Mouse (Mus musculus) kidney, embryonic 15.5 days (tissue): ENCODE measurements around the gene Cyld. TPM values are rescaled to one million over a fixed set of nuclear protein-coding genes. Genes with fewer than 3 reads are reported as not detected.

Experiments used
- ATAC-seq: fragments of 200-750 bp; cut with Nextera tagmentation; replicated peaks from 2 replicates; pipeline ENCODE4 v1.8.0; 2017; ENCODE audit warnings: moderate TSS enrichment; ENCODE audit not compliant: low FRiP score
- H3K27ac ChIP-seq: fragments of 300-500 bp; sonication (generic); 2 replicates; pipeline ENCODE4 v1.5.1; 2015; ENCODE audit warnings: mild to moderate bottlenecking, inconsistent platforms
- H3K27me3 ChIP-seq: fragments of 300-500 bp; sonication (generic); 2 replicates; pipeline ENCODE4 v1.6.1; 2015; ENCODE audit warnings: inconsistent platforms
- H3K36me3 ChIP-seq: fragments of 300-500 bp; sonication (generic); 2 replicates; pipeline ENCODE4 v1.6.1; 2015; ENCODE audit warnings: inconsistent platforms
- H3K4me1 ChIP-seq: fragments of 300-500 bp; sonication (generic); 2 replicates; pipeline ENCODE4 v1.6.1; 2015; ENCODE audit warnings: inconsistent platforms
- H3K4me2 ChIP-seq: fragments of 300-500 bp; sonication (generic); 2 replicates; pipeline ENCODE4 v1.6.1; 2015; ENCODE audit warnings: moderate library complexity, mild to moderate bottlenecking, inconsistent platforms
- H3K4me3 ChIP-seq: fragments of 300-500 bp; sonication (generic); replicated peaks from 2 replicates; pipeline ENCODE4 v1.5.1; 2015; ENCODE audit warnings: mild to moderate bottlenecking, inconsistent platforms
- H3K9ac ChIP-seq: fragments of 300-500 bp; sonication (generic); 2 replicates; pipeline ENCODE4 v1.6.1; 2015; ENCODE audit warnings: mild to moderate bottlenecking, inconsistent platforms
- H3K9me3 ChIP-seq: fragments of 300-500 bp; sonication (generic); replicated peaks from 2 replicates; pipeline ENCODE4 v1.6.1; 2016; ENCODE audit warnings: inconsistent platforms
- WGBS: fragments of 180-500 bp; shearing (Covaris S2); methylation state at CpG from one replicate; pipeline ENCODE4 v1.1.7; 2015; ENCODE audit warnings: mixed read lengths; 5-methylcytosine and 5-hydroxymethylcytosine counted together
- polyA plus RNA-seq: library from polyadenylated mRNA; unstranded; fragments of >200 nt; fragmentation: Nextera tagmentation; extraction: Ambion mirVana; gene quantifications from 2 replicates; pipeline ENCODE4 v1.2.1, GENCODE M21; 2015

Gene Cyld
- polyA plus RNA-seq, 1 experiment from 2014 or later = 13.9 TPM

DNA sequence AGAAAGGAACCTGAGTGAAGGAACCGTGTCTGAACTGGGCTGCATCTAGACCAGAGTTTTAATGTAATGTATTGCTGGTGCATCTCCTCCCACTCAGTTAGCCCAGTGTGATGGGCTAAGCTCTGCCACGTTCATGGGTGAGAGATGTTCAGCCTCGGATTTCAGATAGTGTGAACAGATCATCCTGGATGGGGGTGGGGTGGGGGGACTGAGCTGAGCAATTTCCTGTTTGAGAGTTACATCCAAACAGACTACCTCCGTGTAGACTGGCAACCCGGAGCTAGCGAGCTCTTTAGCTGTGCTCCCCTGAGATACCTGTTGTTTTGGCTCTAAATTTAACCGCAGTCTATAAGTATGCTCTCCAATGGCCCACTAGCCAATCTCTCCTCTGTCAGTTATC is 4.9 kb upstream of the Cyld start:
- Histone ChIP-seq H3K4me3 (no peak overlapping the region), H3K9me3 (no peaks in the 10 kb centered on the region), H3K9ac (no peak overlapping the region), H3K4me2 (no peak overlapping the region), H3K27me3 (no peaks in the 10 kb centered on the region), H3K4me1 (peaks cover 31% of the 10 kb centered on the region), H3K36me3 (no peaks in the 10 kb centered on the region), H3K27ac (no peak overlapping the region)
- 29% methylated on average over 7 of the region's 7 CpGs for WGBS
- ATAC-seq = no peak

DNA sequence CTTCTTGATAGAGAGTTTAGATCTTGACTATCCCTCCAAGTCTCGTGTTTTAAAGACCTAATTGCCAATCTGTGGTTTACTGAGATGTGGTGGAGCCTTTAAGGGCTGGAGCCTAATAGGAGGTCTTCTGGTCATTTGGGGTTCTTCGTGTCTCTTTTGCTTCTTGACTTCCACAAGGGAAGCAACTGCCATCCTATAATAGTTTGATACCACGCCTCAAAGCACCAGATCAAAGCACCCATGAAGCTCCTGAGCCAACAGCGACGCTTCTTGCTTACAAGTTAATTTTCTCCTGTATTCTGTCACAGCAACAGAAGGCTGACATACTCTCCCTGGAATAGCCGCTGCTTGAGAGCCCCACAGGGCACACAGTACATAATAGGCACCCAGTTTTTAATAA is 4.0 kb upstream of the Cyld start:
- no peak overlapping the region for H3K4me2 ChIP-seq
- H3K36me3 ChIP-seq = no peaks in the 10 kb centered on the region
- no peaks in the 10 kb centered on the region for H3K27me3 ChIP-seq
- no peak overlapping the region for H3K9ac ChIP-seq
- H3K4me3 ChIP-seq = no peak overlapping the region
- no peak overlapping the region for H3K27ac ChIP-seq
- no peaks in the 10 kb centered on the region for H3K9me3 ChIP-seq
- H3K4me1 ChIP-seq = peaks cover 36% of the 10 kb centered on the region
- no peak for ATAC-seq
- 63% methylated on average over 6 of the region's 6 CpGs for WGBS

DNA sequence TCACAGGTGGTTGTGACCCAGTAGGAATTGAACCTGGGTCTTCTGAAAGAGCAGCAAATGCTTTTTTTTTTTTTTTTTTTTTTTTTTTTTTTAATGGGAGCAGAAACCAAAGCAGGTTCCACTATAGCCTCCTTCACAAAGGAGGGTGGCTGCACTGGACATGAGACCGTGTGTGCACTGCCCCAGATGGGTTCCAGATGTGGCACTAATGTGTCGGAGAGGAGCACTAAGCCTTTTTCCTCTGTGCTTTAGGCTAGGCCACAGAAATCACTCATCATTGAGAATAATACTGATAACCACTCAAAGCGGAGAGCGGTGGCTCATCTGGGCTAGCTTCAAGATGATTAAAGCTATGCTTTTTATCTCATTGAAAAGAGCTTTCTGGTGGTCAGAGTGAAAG is 3.5 kb upstream of the Cyld start:
- Histone ChIP-seq H3K4me3 (no peak overlapping the region), H3K9ac (no peak overlapping the region), H3K4me2 (no peak overlapping the region), H3K9me3 (no peaks in the 10 kb centered on the region), H3K36me3 (no peaks in the 10 kb centered on the region), H3K4me1 (peaks cover 39% of the 10 kb centered on the region), H3K27me3 (no peaks in the 10 kb centered on the region), H3K27ac (no peak overlapping the region)
- ATAC-seq = no peak
- WGBS = 84% methylated on average over 4 of the region's 4 CpGs

DNA sequence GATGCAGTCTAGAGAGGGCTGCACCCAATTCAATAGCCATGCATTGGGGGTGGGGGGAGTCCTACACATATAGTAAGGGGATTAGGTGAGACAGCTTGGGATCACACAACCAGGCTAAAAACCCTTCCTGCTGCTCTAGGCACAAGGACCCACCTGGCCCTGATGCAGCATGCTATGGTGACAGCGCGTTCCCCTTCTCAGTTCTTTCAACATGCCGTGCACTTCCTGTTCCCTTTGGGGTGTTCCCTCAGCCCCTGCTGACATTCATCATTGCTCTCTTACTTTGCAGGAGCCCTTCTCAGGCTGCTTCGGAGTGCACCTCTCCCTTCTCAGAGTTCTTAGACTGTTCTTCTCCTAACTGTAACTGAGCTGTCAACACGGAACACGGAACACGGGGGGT is 2.5 kb upstream of the Cyld start:
- H3K4me2 ChIP-seq = no peak overlapping the region
- H3K27ac ChIP-seq = no peak overlapping the region
- WGBS = 71% methylated on average over 7 of the region's 7 CpGs
- no peaks in the 10 kb centered on the region for H3K27me3 ChIP-seq
- ATAC-seq = no peak
- no peak overlapping the region for H3K4me3 ChIP-seq
- H3K9me3 ChIP-seq = no peaks in the 10 kb centered on the region
- H3K4me1 ChIP-seq = peaks cover 32% of the 10 kb centered on the region
- no peaks in the 10 kb centered on the region for H3K36me3 ChIP-seq
- no peak overlapping the region for H3K9ac ChIP-seq

DNA sequence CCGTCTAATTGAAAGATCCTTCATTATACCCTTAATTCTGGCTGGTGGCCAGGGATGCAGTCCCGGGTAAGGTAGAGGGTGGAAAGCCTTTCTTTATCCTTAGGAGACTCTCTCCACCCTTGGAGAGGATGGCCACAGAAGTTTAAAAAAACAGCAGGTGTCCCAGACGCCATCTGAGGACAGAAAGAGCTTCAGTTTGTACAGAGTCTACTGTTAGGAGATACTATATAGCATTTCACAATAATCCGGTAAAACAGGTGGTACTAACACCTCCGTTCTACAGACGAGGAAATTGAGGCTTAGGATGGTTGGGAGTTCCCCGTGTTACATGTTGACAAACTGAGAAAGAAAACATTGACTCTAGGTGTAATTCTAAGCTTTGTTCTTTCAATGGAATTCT is 600 bp upstream of the Cyld start:
- Histone ChIP-seq H3K4me2 (peak overlapping the region; percentile 67), H3K4me1 (peaks cover 24% of the 10 kb centered on the region), H3K36me3 (no peaks in the 10 kb centered on the region), H3K4me3 (peak overlapping the region; percentile 91), H3K9me3 (no peaks in the 10 kb centered on the region), H3K27ac (no peak overlapping the region), H3K27me3 (no peaks in the 10 kb centered on the region), H3K9ac (no peak overlapping the region)
- no peak for ATAC-seq
- 20% methylated on average over 7 of the region's 7 CpGs for WGBS

DNA sequence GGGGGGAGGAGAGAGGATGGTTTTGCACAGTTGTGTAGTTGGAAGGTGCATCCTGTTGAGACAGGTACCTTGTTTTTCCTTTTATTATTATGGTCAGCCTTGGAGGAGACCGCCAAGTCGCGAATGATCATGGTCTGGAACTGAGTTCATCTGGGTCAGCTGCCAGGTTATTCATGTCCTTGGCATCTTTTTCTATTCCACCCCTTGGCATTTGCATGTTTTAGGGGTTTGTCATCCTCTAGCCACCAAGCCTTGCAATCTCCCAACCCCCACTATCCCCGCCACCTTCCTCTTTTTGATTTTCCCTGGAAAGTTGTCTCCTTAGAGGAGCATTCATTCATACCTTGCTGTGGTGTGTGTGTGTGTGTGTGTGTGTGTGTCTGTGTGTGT is 809 bp downstream of the Cyld start:
- Histone ChIP-seq H3K27me3 (no peaks in the 10 kb centered on the region), H3K27ac (peak overlapping the region; percentile 76), H3K4me3 (peak overlapping the region; percentile 91), H3K4me2 (peak overlapping the region; percentile 67), H3K9ac (peak overlapping the region; percentile 76), H3K4me1 (peaks cover 16% of the 10 kb centered on the region), H3K9me3 (no peaks in the 10 kb centered on the region), H3K36me3 (no peaks in the 10 kb centered on the region)
- WGBS = 15% methylated on average over 4 of the region's 4 CpGs
- ATAC-seq = no peak

DNA sequence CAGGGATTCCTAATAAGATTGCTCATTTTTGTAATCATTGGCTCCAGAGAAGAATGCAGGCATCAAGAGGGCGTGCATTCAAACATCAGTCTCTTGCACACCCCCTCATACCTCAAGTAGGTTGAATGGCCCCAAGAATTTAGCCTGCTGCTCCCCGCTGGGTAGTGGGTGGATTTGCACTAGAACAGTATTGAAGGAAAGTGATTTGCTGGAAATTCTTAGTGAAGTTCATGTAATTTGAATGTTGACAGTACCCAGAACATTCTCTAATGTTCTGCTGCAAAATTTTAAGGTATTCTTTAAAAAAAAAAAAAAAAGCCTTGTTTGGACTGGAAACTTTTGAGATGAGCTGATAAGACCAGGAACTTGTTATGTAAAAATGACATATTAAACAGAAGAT is 1.2 kb downstream of the Cyld start:
- peak overlapping the region; percentile 76; the same call in 1 of the 2 replicates for H3K9ac ChIP-seq

DNA sequence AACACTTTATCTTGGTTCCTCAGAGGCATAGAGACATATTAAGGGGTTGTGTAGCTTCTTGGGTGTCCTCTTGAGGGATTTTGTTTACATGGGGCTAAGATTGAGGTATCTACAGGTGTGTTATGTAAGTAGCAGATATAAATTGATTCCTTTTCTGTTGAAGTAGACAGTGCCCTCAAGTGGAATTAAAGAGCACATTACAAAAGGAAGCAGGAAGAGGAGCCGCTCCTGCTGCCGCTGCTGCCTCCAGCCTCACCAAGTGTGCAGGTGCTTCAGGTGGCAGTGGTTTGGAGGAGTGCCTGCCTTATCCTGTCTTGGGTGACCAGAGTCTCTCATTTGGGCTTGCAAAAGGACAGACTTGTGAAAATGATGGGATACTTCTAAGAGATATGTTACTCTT is 4.8 kb downstream of the Cyld start:
- H3K9me3 ChIP-seq = no peaks in the 10 kb centered on the region
- no peak overlapping the region for H3K4me2 ChIP-seq
- no peak overlapping the region for H3K4me3 ChIP-seq
- H3K27ac ChIP-seq = no peak overlapping the region
- ATAC-seq = no peak
- WGBS = 28% methylated on average over 2 of the region's 2 CpGs
- H3K27me3 ChIP-seq = no peaks in the 10 kb centered on the region
- H3K4me1 ChIP-seq = peaks cover 8% of the 10 kb centered on the region
- no peaks in the 10 kb centered on the region for H3K36me3 ChIP-seq
- H3K9ac ChIP-seq = no peak overlapping the region

More for the DNA sequence above, 1.2 kb downstream of the Cyld start:
- Histone ChIP-seq H3K27me3 (no peaks in the 10 kb centered on the region), H3K27ac (no peak overlapping the region), H3K4me1 (peaks cover 12% of the 10 kb centered on the region), H3K4me3 (peak overlapping the region; percentile 91), H3K9me3 (no peaks in the 10 kb centered on the region), H3K4me2 (peak overlapping the region; percentile 67), H3K36me3 (no peaks in the 10 kb centered on the region)
- WGBS = 43% methylated on average over 2 of the region's 2 CpGs
- ATAC-seq = no peak

DNA sequence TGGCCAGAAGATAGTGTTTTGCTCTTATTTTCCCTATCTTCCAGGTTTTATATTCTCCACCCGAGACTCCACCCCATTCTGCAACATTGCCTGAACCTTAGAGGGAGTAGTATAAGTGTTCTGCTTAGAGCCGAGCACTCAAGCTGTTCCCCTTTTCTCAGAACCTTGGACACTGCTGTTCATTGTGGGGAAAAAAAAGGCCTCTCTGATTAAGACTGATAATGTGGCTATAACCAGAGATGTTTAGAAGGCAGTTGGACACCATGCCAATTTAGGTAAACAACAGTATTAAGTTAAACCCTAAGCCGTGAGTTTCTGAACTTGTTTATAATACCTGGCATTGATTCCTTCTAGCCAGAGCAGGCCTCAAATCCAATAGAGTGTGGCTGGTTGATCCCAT is 6.0 kb downstream of the Cyld start:
- no peak overlapping the region for H3K4me3 ChIP-seq
- no peak overlapping the region for H3K4me2 ChIP-seq
- ATAC-seq = no peak
- WGBS = 86% methylated on average over 3 of the region's 3 CpGs
- peaks cover 3% of the 10 kb centered on the region for H3K4me1 ChIP-seq
- no peak overlapping the region for H3K9ac ChIP-seq
- H3K27me3 ChIP-seq = no peaks in the 10 kb centered on the region
- H3K9me3 ChIP-seq = no peaks in the 10 kb centered on the region
- H3K36me3 ChIP-seq = peaks cover under 1% of the 10 kb centered on the region; the same call in 1 of the 2 replicates
- no peak overlapping the region for H3K27ac ChIP-seq

DNA sequence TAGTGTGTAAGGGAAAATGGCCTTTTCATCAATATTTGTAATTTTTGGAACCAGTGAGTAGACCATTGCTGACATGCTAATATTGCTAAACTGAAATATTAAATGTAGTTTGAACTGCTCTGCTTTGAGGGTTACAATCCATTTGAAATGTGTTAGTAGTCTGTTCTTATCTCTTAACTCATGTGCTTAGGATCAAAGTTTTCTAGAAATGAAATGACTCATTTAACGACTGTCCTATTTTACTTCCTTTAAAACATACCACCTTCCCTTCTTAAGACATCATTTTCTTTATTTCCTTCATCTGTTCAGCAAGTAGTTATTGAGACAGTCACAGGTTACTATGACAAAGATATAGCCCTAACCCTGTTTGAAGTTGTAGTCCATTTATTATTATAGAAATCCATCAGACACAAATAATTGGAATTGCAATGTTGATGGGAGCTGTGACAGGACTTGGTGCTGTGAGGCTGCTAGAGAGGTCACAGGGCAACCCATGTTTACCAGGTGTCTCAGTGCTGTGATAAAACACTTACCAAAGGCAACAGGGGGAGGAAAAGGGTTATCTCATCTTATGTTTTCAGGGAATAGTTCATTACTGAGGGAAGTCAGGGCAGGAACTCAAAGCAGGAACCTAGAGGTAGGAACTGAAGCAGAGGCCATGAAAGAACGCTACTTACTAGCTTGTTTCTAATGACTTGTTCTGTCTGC is 26.6 kb downstream of the Cyld start:
- Histone ChIP-seq H3K36me3 (peaks cover 36% of the 10 kb centered on the region), H3K9ac (no peak overlapping the region), H3K4me3 (no peak overlapping the region), H3K4me2 (no peak overlapping the region), H3K27ac (no peak overlapping the region), H3K9me3 (no peaks in the 10 kb centered on the region), H3K27me3 (no peaks in the 10 kb centered on the region), H3K4me1 (no peaks in the 10 kb centered on the region)
- 95% methylated on average over 2 of the region's 2 CpGs for WGBS
- ATAC-seq = no peak

DNA sequence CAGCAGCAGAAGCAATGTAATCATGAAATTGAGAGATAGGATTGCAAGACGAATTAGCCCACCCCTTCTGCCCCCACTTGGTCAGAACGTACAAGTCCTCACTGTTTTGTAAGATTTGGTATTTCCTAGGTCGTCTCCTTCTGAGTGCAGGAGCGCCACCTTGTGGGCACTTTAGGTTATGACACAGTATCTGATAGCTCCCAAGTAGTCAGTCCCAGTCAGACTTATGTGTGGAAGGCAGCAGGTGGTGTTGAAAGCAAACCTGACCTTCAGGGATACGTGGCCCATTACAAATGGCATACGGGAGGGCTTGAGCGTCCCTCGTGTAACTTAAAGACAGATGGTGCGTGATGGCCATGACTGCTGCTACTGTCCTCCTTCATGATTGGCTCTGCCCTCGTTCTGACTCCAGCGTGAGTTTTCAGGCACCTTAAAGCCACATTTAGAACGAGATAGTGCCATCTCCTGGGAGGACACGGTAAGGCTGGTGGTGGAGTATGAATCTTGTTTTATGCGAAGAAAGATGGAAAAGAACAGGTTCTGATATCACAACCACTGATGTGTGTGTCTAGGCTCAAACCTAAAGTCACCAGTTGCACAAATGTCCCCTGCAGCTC is 58.5 kb downstream of the Cyld start:
- H3K27me3 ChIP-seq = 0 out of 2 replicates have a peak, but pooled peaks cover 7% of the 10 kb centered on the region
- H3K27ac ChIP-seq = no peak overlapping the region
- H3K36me3 ChIP-seq = no peaks in the 10 kb centered on the region
- no peak overlapping the region for H3K9ac ChIP-seq
- peaks cover 6% of the 10 kb centered on the region for H3K4me1 ChIP-seq
- peak overlapping the region; percentile 58 for H3K4me2 ChIP-seq
- 2% methylated on average over 14 of the region's 14 CpGs for WGBS
- no peaks in the 10 kb centered on the region for H3K9me3 ChIP-seq
- ATAC-seq = peak; percentile 76
- H3K4me3 ChIP-seq = peak overlapping the region; percentile 29

DNA sequence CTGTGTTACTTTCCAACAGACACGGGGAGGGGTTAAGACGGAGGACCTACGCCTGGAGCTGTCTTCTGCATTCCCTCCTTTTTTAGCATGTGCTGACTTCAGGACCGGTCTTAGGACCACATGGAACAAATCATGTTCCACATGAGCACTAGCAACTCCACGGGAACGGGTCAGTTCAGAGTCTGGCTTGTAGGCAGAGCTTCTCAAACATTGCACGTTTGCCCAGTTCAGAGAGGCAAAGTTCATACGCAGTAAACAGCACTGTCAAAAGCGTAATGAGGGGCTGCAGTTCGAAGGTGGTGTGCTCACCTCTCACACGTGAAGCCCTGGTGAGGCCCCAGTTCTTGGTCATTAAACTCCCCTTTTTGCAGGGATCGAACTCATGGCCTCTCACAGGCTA is 65.2 kb downstream of the Cyld start:
- Histone ChIP-seq H3K4me2 (no peak overlapping the region), H3K27ac (no peak overlapping the region), H3K4me3 (no peak overlapping the region), H3K4me1 (no peaks in the 10 kb centered on the region), H3K36me3 (no peaks in the 10 kb centered on the region), H3K27me3 (no peaks in the 10 kb centered on the region), H3K9me3 (no peaks in the 10 kb centered on the region), H3K9ac (no peak overlapping the region)
- ATAC-seq = no peak
- 75% methylated on average over 12 of the region's 12 CpGs for WGBS

DNA sequence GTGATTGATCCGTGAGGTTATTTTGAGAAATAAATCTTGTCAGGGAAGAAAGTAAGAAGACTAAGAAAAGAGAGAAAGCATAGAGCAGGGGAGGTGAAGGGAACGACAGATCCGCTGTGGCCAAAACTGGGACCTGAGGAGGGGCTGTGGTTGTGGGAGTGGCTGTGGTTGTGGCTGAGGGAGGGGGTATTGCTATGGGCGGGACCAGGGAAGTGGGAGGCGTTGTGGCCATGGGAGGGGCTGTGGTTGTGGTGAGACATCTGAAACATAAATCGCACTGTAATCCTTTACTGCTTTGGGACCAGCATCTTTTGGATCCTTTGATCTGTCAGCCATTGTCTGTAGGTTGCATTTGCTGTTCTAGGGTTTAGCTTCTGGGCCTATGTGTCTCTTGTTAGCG is 74.4 kb downstream of the Cyld start:
- WGBS = 69% methylated on average over 7 of the region's 7 CpGs
- no peaks in the 10 kb centered on the region for H3K36me3 ChIP-seq
- H3K27ac ChIP-seq = no peak overlapping the region
- H3K4me2 ChIP-seq = no peak overlapping the region
- H3K9me3 ChIP-seq = peaks cover 4% of the 10 kb centered on the region
- peaks cover 8% of the 10 kb centered on the region for H3K4me1 ChIP-seq
- H3K27me3 ChIP-seq = no peaks in the 10 kb centered on the region
- H3K9ac ChIP-seq = no peak overlapping the region
- no peak for ATAC-seq
- H3K4me3 ChIP-seq = no peak overlapping the region
